Mouse (Mus musculus): Measurements from ENCODE around the gene Slc47a2. TPM values are rescaled to one million over a fixed set of nuclear protein-coding genes. Genes with fewer than 3 reads are reported as not detected.

The Slc47a2 gene
- total and polyA plus RNA-seq, 3 experiments: 0.15 to 0.25 TPM; not detected in 1

GRCm38 (mm10) chr11:61275106-61275505, 67.6 kb downstream of the Slc47a2 start:
- Histone ChIP-seq H3K4me1 (ENCODE audit: control insufficient read depth in 1 of 2, insufficient read depth in 2 of 2, low read length in 2 of 2) (peaks cover 18 to 24% of the 10 kb centered on the region in 2 experiments), H3K27me3 (ENCODE audit: control insufficient read depth in 1 of 2, insufficient read depth in 2 of 2, low read length in 2 of 2) (no peaks in the 10 kb centered on the region), H3K9me3 (replicated peaks; ENCODE audit: insufficient read depth, low read length) (no peaks in the 10 kb centered on the region), H3K27ac (ENCODE audit: control insufficient read depth, low read depth, low read length) (peak overlapping the region; percentile 82), H3K9ac (ENCODE audit: control insufficient read depth, low read depth, low read length, poor library complexity, severe bottlenecking) (peak overlapping the region; percentile 53), H3K4me3 (ENCODE audit: control insufficient read depth in 1 of 2, insufficient read depth in 1 of 2, low read depth in 2 of 2, low read length in 2 of 2) (peak overlapping the region; percentile 15 to 17; a peak in 2 of 4 replicates), H3K79me2 (ENCODE audit: control insufficient read depth, insufficient read depth, low read length, poor library complexity) (no peaks in the 10 kb centered on the region), H3K36me3 (ENCODE audit: control insufficient read depth in 1 of 2, insufficient read depth in 2 of 2, low read length in 2 of 2) (peaks cover 0 to 18% of the 10 kb centered on the region in 2 experiments; a peak in 2 of 4 replicates)
- DNase-seq (ENCODE audit: low read depth, low spot score): peak; percentile 83
- TF ChIP-seq USF2 (IDR thresholded peaks at IDR 0.05; ENCODE audit: borderline replicate concordance in 1 of 2, insufficient read depth in 1 of 2, low read depth in 1 of 2, low read length in 2 of 2) (no peak), SIN3A (IDR thresholded peaks at IDR 0.05; ENCODE audit: low read length) (peak; percentile 82), E2F4 (IDR thresholded peaks at IDR 0.05; ENCODE audit: borderline replicate concordance, low read depth, low read length) (no peak), ZKSCAN1 (IDR thresholded peaks at IDR 0.05; ENCODE audit: low read depth, low read length) (no peak), ZC3H11A (IDR thresholded peaks at IDR 0.05; ENCODE audit: low read depth, low read length) (no peak), JUND (IDR thresholded peaks at IDR 0.05; ENCODE audit: low read depth, low read length) (no peak), KAT2A (conservative IDR thresholded peaks at IDR 0.05; ENCODE audit: low read depth, low read length) (no peak), SMC3 (IDR thresholded peaks at IDR 0.05; ENCODE audit: low read depth, low read length) (no peak), NELFE (IDR thresholded peaks at IDR 0.05; ENCODE audit: low read depth, low read length) (no peak), BHLHE40 (IDR thresholded peaks at IDR 0.05; ENCODE audit: borderline replicate concordance, low read depth, low read length) (peak; percentile 77; the same call in 1 of the 2 replicates), TAL1 (IDR thresholded peaks at IDR 0.05; ENCODE audit: low read length) (peak; percentile 84), POLR2A (IDR thresholded peaks at IDR 0.05; ENCODE audit: control insufficient read depth in 1 of 2, insufficient read depth in 1 of 2, low read depth in 1 of 2, low read length in 2 of 2, poor library complexity in 1 of 2) (no peak), TCF12 (IDR thresholded peaks at IDR 0.05; ENCODE audit: low read depth, low read length) (peak; percentile 87), GATA1 (IDR thresholded peaks at IDR 0.05; ENCODE audit: low read depth, low read length) (peak; percentile 80), MAFK (IDR thresholded peaks at IDR 0.05; ENCODE audit: borderline replicate concordance, low read depth, low read length) (no peak), UBTF (IDR thresholded peaks at IDR 0.05; ENCODE audit: borderline replicate concordance, insufficient read depth, low read depth, low read length) (no peak), ZNF384 (IDR thresholded peaks at IDR 0.05; ENCODE audit: low read depth, low read length) (no peak), MYC (IDR thresholded peaks at IDR 0.05; ENCODE audit: low read depth, low read length) (peak; percentile 95), CHD1 (IDR thresholded peaks at IDR 0.05; ENCODE audit: low read depth, low read length) (no peak), POLR2AphosphoS5 (IDR thresholded peaks at IDR 0.05; ENCODE audit: borderline replicate concordance, low read depth, low read length) (no peak), CTCF (IDR thresholded peaks at IDR 0.05 in 2 of 3, conservative IDR thresholded peaks at IDR 0.05 in 1 of 3; ENCODE audit: control insufficient read depth in 1 of 3, insufficient read depth in 1 of 3, low read depth in 2 of 3, low read length in 3 of 3, poor library complexity in 1 of 3, severe bottlenecking in 1 of 3) (no peak), HCFC1 (IDR thresholded peaks at IDR 0.05; ENCODE audit: low read depth, low read length) (no peak), GABPA (IDR thresholded peaks at IDR 0.05; ENCODE audit: low read depth, low read length) (no peak), MYB (IDR thresholded peaks at IDR 0.05; ENCODE audit: low read depth, low read length) (peak; percentile 97), MAZ (IDR thresholded peaks at IDR 0.05; ENCODE audit: low read depth, low read length) (peak; percentile 50; the same call in 1 of the 2 replicates), MXI1 (IDR thresholded peaks at IDR 0.05; ENCODE audit: low read depth, low read length) (peak; percentile 94), NRF1 (IDR thresholded peaks at IDR 0.05; ENCODE audit: insufficient read depth, low read depth, low read length, poor library complexity, severe bottlenecking) (no peak), ZMIZ1 (IDR thresholded peaks at IDR 0.05; ENCODE audit: low read depth, low read length) (no peak), TBP (IDR thresholded peaks at IDR 0.05; ENCODE audit: low read depth, low read length) (0 out of 2 replicates have a peak, but pooled peaks have one; percentile 24), RAD21 (IDR thresholded peaks at IDR 0.05; ENCODE audit: low read depth, low read length) (no peak), CHD2 (IDR thresholded peaks at IDR 0.05; ENCODE audit: low read length) (no peak; the same call in 1 of the 2 replicates), RCOR1 (IDR thresholded peaks at IDR 0.05; ENCODE audit: low read depth, low read length) (peak; percentile 52; the same call in 1 of the 2 replicates), MEF2A (IDR thresholded peaks at IDR 0.05; ENCODE audit: extremely low read depth, insufficient replicate concordance, low read depth, low read length, poor library complexity, severe bottlenecking) (no peak), EP300 (IDR thresholded peaks at IDR 0.05; ENCODE audit: low read depth in 1 of 2, low read length in 2 of 2) (peak; percentile 90 to 98), USF1 (IDR thresholded peaks at IDR 0.05; ENCODE audit: low read depth, low read length) (no peak), POLR2AphosphoS2 (IDR thresholded peaks at IDR 0.05; ENCODE audit: low read length) (no peak), MAX (IDR thresholded peaks at IDR 0.05; ENCODE audit: low read length) (peak; percentile 95), ELF1 (IDR thresholded peaks at IDR 0.05; ENCODE audit: low read depth, low read length) (no peak)

All from MEL (cell line).